Mouse (Mus musculus): Measurements from ENCODE around the gene Igfals. TPM values are rescaled to one million over a fixed set of nuclear protein-coding genes. Genes with fewer than 3 reads are reported as not detected.

The Igfals gene
- total RNA-seq, 2 experiments from 2014 or later = not detected

Other genes starting within 250 kb of the Igfals start
- gene Tsc2, start 233.4 kb upstream of the Igfals start, total RNA-seq (2021) = 100 to 1,000 TPM; 136 to 153 TPM
- 1 to 10 TPM; 4.1 to 7.4 TPM for gene Nthl1, start 233.3 kb upstream of the Igfals start, total RNA-seq (2021)
- gene Slc9a3r2, start 215.7 kb upstream of the Igfals start, total RNA-seq (2021) = 10 to 100 TPM; 47.3 to 52.7 TPM
- gene Npw, start 207.5 kb upstream of the Igfals start, total RNA-seq (2021) = 1 to 10 TPM; 2.1 TPM
- gene Zfp598, start 196.3 kb upstream of the Igfals start, total RNA-seq (2021) = 10 to 100 TPM; 41.4 to 45.5 TPM
- gene Syngr3, start 176.0 kb upstream of the Igfals start, total RNA-seq (2021) = 100 to 1,000 TPM; 191 to 195 TPM
- gene Gfer, start 169.8 kb upstream of the Igfals start, total RNA-seq (2021) = 10 to 100 TPM; 20.6 to 23.9 TPM
- 1 to 10 TPM; 1.9 to 2.1 TPM for gene Noxo1, start 169.8 kb upstream of the Igfals start, total RNA-seq (2021)
- 10 to 100 TPM; 28.5 to 30.5 TPM for gene Tbl3, start 158.3 kb upstream of the Igfals start, total RNA-seq (2021)
- under 1 TPM in 1 of 2 experiments, not detected in 1; 0.56 TPM for gene Rnf151, start 147.9 kb upstream of the Igfals start, total RNA-seq (2021)
- gene Rps2, start 147.9 kb upstream of the Igfals start, total RNA-seq (2021) = 100 to 1,000 TPM; 268 to 301 TPM
- 100 to 1,000 TPM; 220 to 246 TPM for gene Ndufb10, start 141.5 kb upstream of the Igfals start, total RNA-seq (2021)
- gene Rpl3l, start 138.2 kb upstream of the Igfals start, total RNA-seq (2021) = under 1 TPM; 0.40 to 0.65 TPM
- gene Msrb1, start 129.4 kb upstream of the Igfals start, total RNA-seq (2021) = 10 to 100 TPM; 34.9 to 37.2 TPM
- 1 to 10 TPM in 1 of 2 experiments, under 1 TPM in 1; 0.30 to 1.0 TPM for gene Hs3st6, start 113.0 kb upstream of the Igfals start, total RNA-seq (2021)
- not detected for gene Meiob, start 61.7 kb upstream of the Igfals start, total RNA-seq (2021)
- 100 to 1,000 TPM; 136 to 146 TPM for gene Hagh, start 25.9 kb upstream of the Igfals start, total RNA-seq (2021)
- gene Fahd1, start 15.6 kb upstream of the Igfals start, total RNA-seq (2021) = 10 to 100 TPM; 17.6 to 21.5 TPM
- 10 to 100 TPM; 30.4 to 31.0 TPM for gene Nubp2, start 20.4 kb downstream of the Igfals start, total RNA-seq (2021)
- gene Spsb3, start 20.6 kb downstream of the Igfals start, total RNA-seq (2021) = 10 to 100 TPM; 60.3 to 60.7 TPM
- 10 to 100 TPM; 47.5 to 51.1 TPM for gene Eme2, start 29.1 kb downstream of the Igfals start, total RNA-seq (2021)
- 10 to 100 TPM; 69.0 to 72.9 TPM for gene Mrps34, start 29.1 kb downstream of the Igfals start, total RNA-seq (2021)
- gene Nme3, start 30.5 kb downstream of the Igfals start, total RNA-seq (2021) = 10 to 100 TPM; 51.8 to 54.1 TPM
- 100 to 1,000 TPM; 383 to 387 TPM for gene Mapk8ip3, start 71.0 kb downstream of the Igfals start, total RNA-seq (2021)
- 1 to 10 TPM; 4.9 to 5.2 TPM for gene Jpt2, start 94.7 kb downstream of the Igfals start, total RNA-seq (2021)
- gene Cramp1l, start 149.8 kb downstream of the Igfals start, total RNA-seq (2021) = 10 to 100 TPM; 29.7 to 30.3 TPM
- gene Ift140, start 150.1 kb downstream of the Igfals start, total RNA-seq (2021) = 10 to 100 TPM; 20.1 to 20.9 TPM
- 1 to 10 TPM; 8.9 to 9.4 TPM for gene Tmem204, start 217.6 kb downstream of the Igfals start, total RNA-seq (2021)
- 10 to 100 TPM; 28.4 to 34.4 TPM for gene Telo2, start 250.0 kb downstream of the Igfals start, total RNA-seq (2021)

All from left cerebral cortex, adult 18-20 months (tissue).